Mouse (Mus musculus) liver, embryonic 13.5 days (tissue): Measurements from ENCODE around the gene Fam104a. TPM values are rescaled to one million over a fixed set of nuclear protein-coding genes. Genes with fewer than 3 reads are reported as not detected.

Experiments
- polyA plus RNA-seq: library from polyadenylated mRNA; unstranded; fragments of >200 nt; fragmentation: Nextera tagmentation; extraction: Ambion mirVana; gene quantifications from 2 replicates; pipeline ENCODE4 v1.2.1, GENCODE M21; 2015

Gene Fam104a
- polyA plus RNA-seq, 1 experiment from 2014 or later, result 46.3 TPM

Other genes with a start within 250 kb of the Fam104a start
- gene Sstr2, start 64.8 kb downstream of the Fam104a start, polyA plus RNA-seq, result 2.7 and 2.9 TPM in 2 replicates
- 12.3 and 14.3 TPM in 2 replicates for gene Cog1, start 35.0 kb downstream of the Fam104a start, polyA plus RNA-seq
- gene Slc39a11, start 34.1 kb downstream of the Fam104a start, polyA plus RNA-seq, result 15.0 and 16.3 TPM in 2 replicates
- 9.5 and 11.0 TPM in 2 replicates for gene D11Wsu47e, start 257 bp upstream of the Fam104a start, polyA plus RNA-seq
- gene Cpsf4l, start 25.9 kb upstream of the Fam104a start, polyA plus RNA-seq, result not detected in 2 replicates
- gene Cdc42ep4, start 67.7 kb upstream of the Fam104a start, polyA plus RNA-seq, result 17.3 and 18.4 TPM in 2 replicates